Mouse (Mus musculus) adrenal gland, postnatal 0 days (tissue): ENCODE measurements around the gene Adgrf3. TPM values are rescaled to one million over a fixed set of nuclear protein-coding genes. Genes with fewer than 3 reads are reported as not detected.

ENCODE experiments used
- microRNA-seq: library from miRNA; unstranded; fragments of <30 nt; microRNA quantifications from one replicate; pipeline ENCODE4, GENCODE M21; 2016; ENCODE audit warnings: borderline replicate concordance; ENCODE audit not compliant: insufficient number of aligned reads
- polyA plus RNA-seq: library from polyadenylated mRNA; unstranded; fragments of >200 nt; fragmentation: Nextera tagmentation; extraction: Ambion mirVana; gene quantifications from 2 replicates; pipeline ENCODE4 v1.2.1, GENCODE M21; 2015

The Adgrf3 gene
- polyA plus RNA-seq: 0.06 and 0.30 TPM in 2 replicates

GRCm38 (mm10) chr5:30205493-30205892, at the start of gene Adgrf3:
Adgrf3 (minus strand) TSS chr5:30205722.

DNA sequence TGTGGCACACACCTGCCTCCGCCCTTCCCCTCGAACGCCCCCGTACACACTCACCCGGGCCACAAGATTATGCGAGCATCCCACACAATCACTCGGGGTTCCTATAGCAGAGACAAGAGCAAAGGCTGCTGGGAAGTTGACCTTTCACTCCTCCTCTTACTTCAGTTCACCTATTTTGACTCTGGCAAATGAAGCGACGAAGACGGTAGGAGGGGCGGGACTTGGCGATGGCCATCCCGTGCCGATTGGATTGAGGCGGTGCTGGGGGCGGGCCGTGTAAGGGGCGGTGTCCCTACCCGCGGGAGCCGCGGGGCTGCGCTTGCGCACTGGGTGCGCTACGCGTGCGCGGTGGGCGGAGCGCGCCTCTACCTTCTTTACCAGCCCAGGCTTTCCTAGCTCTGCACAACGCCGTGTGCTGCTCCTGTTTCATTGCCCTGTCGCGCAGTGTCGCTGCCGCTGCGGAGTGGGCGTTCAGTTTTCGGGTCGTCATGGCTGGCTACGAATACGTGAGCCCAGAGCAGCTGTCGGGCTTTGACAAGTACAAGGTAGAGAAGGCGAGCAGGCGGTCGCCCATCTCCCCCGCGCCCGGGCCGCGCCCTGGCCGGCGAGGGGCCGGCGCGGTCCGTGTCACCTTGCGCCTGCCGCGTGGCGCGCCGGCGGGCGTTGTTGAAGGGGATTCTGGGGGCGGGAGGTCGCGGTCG, 26.9 kb upstream of the Adgrf3 start, which contains the start of gene Selenoi:
Selenoi (plus strand) TSS at position 311 of the 701 bp plus-strand sequence.

DNA sequence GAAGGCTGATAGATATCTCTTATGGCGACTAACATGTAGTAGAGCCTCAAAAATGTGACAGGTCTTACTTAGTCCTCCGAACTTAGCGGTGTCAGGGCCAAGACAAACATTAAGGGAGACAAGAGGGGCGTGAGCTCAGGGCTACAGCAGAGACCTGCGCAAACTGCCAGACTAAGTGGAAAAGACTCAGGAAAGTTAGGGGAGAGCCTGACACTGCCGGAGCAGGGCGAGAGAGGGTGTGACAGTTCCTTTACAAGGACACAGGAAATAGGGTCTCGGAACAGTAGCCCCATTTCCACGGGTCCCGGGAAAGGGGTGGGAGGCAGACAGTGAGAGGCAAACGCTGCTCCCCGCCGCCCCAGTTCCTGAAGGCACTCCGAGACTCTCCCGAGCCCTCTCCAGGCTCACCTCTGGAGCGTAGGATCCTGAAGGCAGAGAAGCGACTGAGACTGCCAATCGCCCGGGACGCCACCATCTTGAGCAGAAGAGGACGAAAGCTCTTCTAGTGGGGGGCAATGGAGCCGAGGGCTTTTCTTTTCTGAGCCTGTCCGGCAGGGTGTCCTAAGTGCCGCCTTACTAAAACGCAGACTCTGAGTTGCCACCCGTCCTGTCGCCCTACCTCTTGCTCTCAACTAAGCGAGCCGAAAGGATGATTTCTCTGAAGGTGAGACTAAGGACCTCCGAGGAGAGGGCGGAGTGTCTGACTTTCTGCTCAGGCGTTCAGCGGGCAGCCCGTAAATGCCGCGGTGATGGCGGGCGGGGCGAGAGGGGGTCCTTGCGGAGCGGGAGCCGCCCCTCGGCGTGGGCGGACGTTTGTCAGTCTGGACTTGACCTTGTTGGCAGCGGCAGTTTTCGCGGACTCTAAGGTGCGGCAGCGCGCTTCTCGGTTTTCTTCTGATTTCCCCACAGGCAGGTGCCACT, 50.8 kb downstream of the Adgrf3 start, which contains the start of the genes Hadha and Hadhb:
Hadha (minus strand) TSS at position 689 of the 921 bp plus-strand sequence.
Hadhb (plus strand) TSS at position 775 of the 921 bp plus-strand sequence.

Small RNA genes within 50 kb of the gene (microRNA-seq; reads per million reads assigned to microRNA genes)
- gene Mir1960: not detected

Other genes with a start within 250 kb of the Adgrf3 start
- gene Il6, start 192.6 kb downstream of the Adgrf3 start, polyA plus RNA-seq: 0.22 and 0.28 TPM in 2 replicates
- 99.1 and 105 TPM in 2 replicates for gene Tyms, start 132.1 kb downstream of the Adgrf3 start, polyA plus RNA-seq
- 0.18 and 0.30 TPM in 2 replicates for gene Garem2, start 100.6 kb downstream of the Adgrf3 start, polyA plus RNA-seq
- not detected in 2 replicates for gene 3110082J24Rik, start 99.6 kb downstream of the Adgrf3 start, polyA plus RNA-seq
- 113 and 221 TPM in 2 replicates for gene Hadha, start 50.6 kb downstream of the Adgrf3 start, polyA plus RNA-seq
- gene Hadhb, start 50.5 kb downstream of the Adgrf3 start, polyA plus RNA-seq: 228 and 378 TPM in 2 replicates
- 6.1 and 10.8 TPM in 2 replicates for gene Selenoi, start 26.9 kb upstream of the Adgrf3 start, polyA plus RNA-seq
- gene Drc1, start 75.7 kb upstream of the Adgrf3 start, polyA plus RNA-seq: 0.79 and 1.4 TPM in 2 replicates